ENCODE assay signal across 19 mouse cellular contexts in genomic region chr1:55666798-55667197, GRCm38 (mm10).
A peak's percentile ranks its signal among the peaks of the same experiment; 100 is the strongest.
DNase-seq lines count a peak whose midpoint lies in the region; ATAC-seq lines count a peak whose summit lies in the region.
"Had no signal": no experiment of that assay in that cellular context is flagged by ENCODE, and none has a peak within 500 bp of the region (broad histone marks: within the 10 kb centered on the region; RNA-seq: fewer than 3 reads in every experiment).

No protein-coding gene starts in this region.

- DNase-seq in cerebellum, postnatal 10 days = peak; percentile 26 to 37
- DNase-seq in cerebellum, adult 11-12 months = no peak
- peak; percentile 88 for DNase-seq in midbrain, embryonic 11.5 days (ENCODE audit: low spot score, missing footprints)
- no peak for DNase-seq in midbrain, embryonic 10.5 days (ENCODE audit: low spot score)
- DNase-seq in midbrain, embryonic 14.5 days = no peak
- no peak for DNase-seq in adrenal gland, postnatal 4 days (ENCODE audit: low spot score in 2 of 2)
- no peak for DNase-seq in heart, adult 9 months (ENCODE audit: low spot score in 2 of 2)
- DNase-seq: cerebellum, adult 18-20 months; gastrocnemius, postnatal 14 days; lung, postnatal 10 days; thymus, postnatal 36 days had no signal

- no peaks in the 10 kb centered on the region for H3K36me3 ChIP-seq in midbrain, embryonic 11.5 days (ENCODE audit: control insufficient read depth, insufficient read depth, low read length)
- H3K36me3 ChIP-seq in midbrain, embryonic 10.5 days = no peaks in the 10 kb centered on the region
- no peaks in the 10 kb centered on the region for H3K36me3 ChIP-seq in forebrain, embryonic 15.5 days
- H3K36me3 ChIP-seq in midbrain, embryonic 14.5 days (ENCODE audit: control insufficient read depth, insufficient read depth, low read length) = no peaks in the 10 kb centered on the region
- H3K36me3 ChIP-seq: heart, embryonic 15.5 days; limb, embryonic 10.5 days; stomach, embryonic 15.5 days had no signal

- no peak overlapping the region for H3K4me3 ChIP-seq in midbrain, embryonic 11.5 days (ENCODE audit: low read depth, low read length)
- no peak overlapping the region for H3K4me3 ChIP-seq in midbrain, embryonic 10.5 days
- H3K4me3 ChIP-seq in forebrain, embryonic 15.5 days = no peak overlapping the region
- no peak overlapping the region for H3K4me3 ChIP-seq in midbrain, embryonic 14.5 days (replicated peaks; ENCODE audit: low read depth, low read length)
- H3K4me3 ChIP-seq: erythroblast, embryonic 14.5 days; heart, embryonic 15.5 days; limb, embryonic 10.5 days; stomach, embryonic 15.5 days had no signal

- H3K4me1 ChIP-seq in midbrain, embryonic 11.5 days (ENCODE audit: control insufficient read depth, insufficient read depth, low read length) = peaks cover 17% of the 10 kb centered on the region
- H3K4me1 ChIP-seq in midbrain, embryonic 10.5 days = peaks cover 19% of the 10 kb centered on the region
- peaks cover 40% of the 10 kb centered on the region for H3K4me1 ChIP-seq in forebrain, embryonic 15.5 days
- H3K4me1 ChIP-seq in midbrain, embryonic 14.5 days (ENCODE audit: control insufficient read depth, insufficient read depth, low read length) = peaks cover 29% of the 10 kb centered on the region
- H3K4me1 ChIP-seq: heart, embryonic 15.5 days; stomach, embryonic 15.5 days had no signal

- ATAC-seq in midbrain, embryonic 11.5 days (ENCODE audit: low FRiP score) = peak; percentile 31
- peak; percentile 34 for ATAC-seq in forebrain, embryonic 15.5 days (replicated peaks)
- no peak for ATAC-seq in midbrain, embryonic 14.5 days (ENCODE audit: low FRiP score, low TSS enrichment)
- ATAC-seq: inflammation-experienced regulatory T-cells, adult 6 months had no signal

- H3K27me3 ChIP-seq in midbrain, embryonic 11.5 days (ENCODE audit: control insufficient read depth, insufficient read depth, low read length) = no peaks in the 10 kb centered on the region; the same call in 1 of the 2 replicates
- peaks cover 87% of the 10 kb centered on the region for H3K27me3 ChIP-seq in midbrain, embryonic 10.5 days (ENCODE audit: low read depth, poor library complexity, severe bottlenecking)
- H3K27me3 ChIP-seq in forebrain, embryonic 15.5 days = no peaks in the 10 kb centered on the region
- H3K27me3 ChIP-seq in midbrain, embryonic 14.5 days (ENCODE audit: control insufficient read depth, insufficient read depth, low read length) = no peaks in the 10 kb centered on the region
- H3K27me3 ChIP-seq: CH12.LX; heart, embryonic 15.5 days; stomach, embryonic 15.5 days had no signal

- WGBS in midbrain, embryonic 11.5 days = 36% methylated on average over 5 of the region's 5 CpGs
- WGBS in midbrain, embryonic 10.5 days = 41% methylated on average over 5 of the region's 5 CpGs
- 23% methylated on average over 5 of the region's 5 CpGs for WGBS in forebrain, embryonic 15.5 days
- WGBS in midbrain, embryonic 14.5 days = 43% methylated on average over 5 of the region's 5 CpGs

- H3K9me3 ChIP-seq in midbrain, embryonic 11.5 days (ENCODE audit: control insufficient read depth, low read length) = no peaks in the 10 kb centered on the region
- H3K9me3 ChIP-seq in midbrain, embryonic 10.5 days (replicated peaks) = no peaks in the 10 kb centered on the region
- no peaks in the 10 kb centered on the region for H3K9me3 ChIP-seq in forebrain, embryonic 15.5 days
- H3K9me3 ChIP-seq in midbrain, embryonic 14.5 days (ENCODE audit: control insufficient read depth, low read length) = no peaks in the 10 kb centered on the region
- H3K9me3 ChIP-seq: heart, embryonic 15.5 days; limb, embryonic 10.5 days; stomach, embryonic 15.5 days had no signal

- no peak overlapping the region for H3K27ac ChIP-seq in midbrain, embryonic 11.5 days (ENCODE audit: low read depth, low read length)
- H3K27ac ChIP-seq in midbrain, embryonic 10.5 days (replicated peaks) = no peak overlapping the region
- H3K27ac ChIP-seq in forebrain, embryonic 15.5 days (replicated peaks) = peak overlapping the region; percentile 86
- H3K27ac ChIP-seq in midbrain, embryonic 14.5 days (replicated peaks; ENCODE audit: low read depth, low read length) = peak overlapping the region; percentile 84
- H3K27ac ChIP-seq: heart, embryonic 15.5 days; limb, embryonic 10.5 days; liver, embryonic 14.5 days; stomach, embryonic 15.5 days had no signal

- H3K4me2 ChIP-seq in midbrain, embryonic 11.5 days = no peak overlapping the region; the same call in 1 of the 2 replicates
- H3K4me2 ChIP-seq in forebrain, embryonic 15.5 days (replicated peaks) = 0 out of 2 replicates have a peak overlapping the region, but pooled peaks have one; percentile 3
- no peak overlapping the region for H3K4me2 ChIP-seq in midbrain, embryonic 14.5 days (ENCODE audit: low read length)
- H3K4me2 ChIP-seq: heart, embryonic 15.5 days; stomach, embryonic 15.5 days had no signal

- H3K9ac ChIP-seq in midbrain, embryonic 11.5 days (ENCODE audit: low read length) = no peak overlapping the region; the same call in 1 of the 2 replicates
- H3K9ac ChIP-seq in forebrain, embryonic 15.5 days (replicated peaks) = no peak overlapping the region
- H3K9ac ChIP-seq in midbrain, embryonic 14.5 days (replicated peaks; ENCODE audit: low read length) = no peak overlapping the region
- H3K9ac ChIP-seq: heart, embryonic 15.5 days; liver, embryonic 14.5 days; stomach, embryonic 15.5 days had no signal

Comparison
In these comparisons a context has a peak if more than half of its experiments do, and no peak if none do; other contexts are left out.
1. DNase-seq: peak in cerebellum, postnatal 10 days (2 of 2) and midbrain, embryonic 11.5 days (single experiment); none in cerebellum, adult 11-12 months (single experiment), midbrain, embryonic 10.5 days (single experiment), midbrain, embryonic 14.5 days (single experiment), adrenal gland, postnatal 4 days (0 of 2) and heart, adult 9 months (0 of 2).
2. H3K27ac ChIP-seq: peak in forebrain, embryonic 15.5 days (single experiment) and midbrain, embryonic 14.5 days (single experiment); none in midbrain, embryonic 11.5 days (single experiment) and midbrain, embryonic 10.5 days (single experiment).